Mouse (Mus musculus) retina, adult 2 months (tissue): ENCODE measurements around the gene Kcnk3.

Source experiments
- DNase-seq: peaks from one replicate; pipeline ENCODE4 v3.0.0-alpha.2; 2012; ENCODE audit warnings: low read depth, low spot score

Gene Kcnk3

GRCm38 (mm10) chr5:30587681-30588300 lies at the start of gene Kcnk3:
Gene Kcnk3, plus strand, starts transcription at chr5:30588170.
- peak; percentile 30 for DNase-seq

DNA sequence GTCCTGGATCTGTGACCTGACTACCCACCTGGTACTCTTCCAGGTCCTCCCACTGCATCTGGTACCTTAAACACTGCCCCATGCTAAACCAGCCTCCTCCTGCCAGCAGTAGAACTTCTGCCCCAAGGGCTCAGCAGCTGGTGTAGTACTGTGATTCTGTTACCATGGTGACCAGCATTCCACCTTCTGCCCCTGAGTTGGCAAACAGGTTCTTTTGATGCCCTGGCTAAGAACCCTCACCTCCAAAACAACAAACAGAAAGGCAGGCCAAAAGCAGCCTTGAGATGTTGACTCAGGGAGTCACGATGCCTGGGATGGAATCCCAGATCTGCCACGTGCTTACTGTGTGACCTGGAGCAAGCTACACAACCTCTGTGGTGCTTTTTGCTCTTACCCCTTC lies 42.3 kb upstream of the Kcnk3 start, which contains the start of gene Cib4:
Cib4 (minus strand) TSS at position 139 of the 400 bp plus-strand sequence.
- no peak for DNase-seq

DNA sequence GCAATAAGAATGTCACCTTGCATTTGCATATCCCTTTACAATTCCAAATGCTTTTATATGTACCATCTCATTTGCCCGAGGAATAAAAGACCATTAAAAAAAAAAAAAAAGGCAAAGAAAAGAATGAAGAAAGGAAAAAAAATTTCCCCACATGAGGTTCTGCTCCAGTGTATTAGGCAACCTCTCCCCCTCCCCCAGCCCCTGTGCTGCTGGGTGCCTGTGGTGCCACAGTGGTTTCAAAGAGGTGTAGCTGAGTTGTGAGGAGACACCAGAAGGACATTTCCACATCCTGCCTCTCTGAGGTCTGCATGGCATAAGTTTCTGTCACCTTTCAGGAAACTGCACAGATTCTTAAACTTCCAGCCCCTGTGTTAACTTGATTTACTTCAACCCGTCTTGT lies 39.3 kb upstream of the Kcnk3 start:
- no peak for DNase-seq

GRCm38 (mm10) chr5:30550334-30551021 lies 37.5 kb upstream of the Kcnk3 start:
- no peak for DNase-seq

DNA sequence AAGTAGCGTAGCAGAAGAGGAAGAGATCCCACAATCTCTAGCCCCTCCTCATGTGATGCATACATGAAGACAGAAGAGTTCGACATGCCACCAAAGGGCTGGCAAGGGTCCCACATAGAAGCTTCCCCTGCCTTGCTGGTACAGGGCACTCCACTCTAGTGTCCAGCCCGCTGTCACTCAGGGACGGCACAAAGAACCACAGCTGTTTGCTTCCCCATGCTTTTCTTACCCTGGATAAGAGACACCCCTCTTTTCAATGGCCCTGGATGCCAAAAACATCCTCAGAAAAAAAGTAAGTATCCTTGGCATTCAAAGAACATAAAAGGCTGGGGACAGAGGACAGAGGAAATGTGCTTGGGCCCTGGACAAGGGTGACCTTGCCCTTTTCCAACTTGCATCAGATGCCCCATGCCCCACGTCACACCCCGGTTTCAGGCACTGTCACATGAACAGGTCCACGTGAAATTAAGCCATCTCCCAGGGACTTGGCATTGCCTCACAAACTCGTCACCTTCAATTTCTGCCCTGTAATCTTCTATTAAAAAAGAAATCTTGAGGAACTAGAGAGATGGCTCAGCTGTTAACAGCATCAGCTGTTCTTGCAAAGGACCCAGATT lies 36.8 kb upstream of the Kcnk3 start:
- no peak for DNase-seq

DNA sequence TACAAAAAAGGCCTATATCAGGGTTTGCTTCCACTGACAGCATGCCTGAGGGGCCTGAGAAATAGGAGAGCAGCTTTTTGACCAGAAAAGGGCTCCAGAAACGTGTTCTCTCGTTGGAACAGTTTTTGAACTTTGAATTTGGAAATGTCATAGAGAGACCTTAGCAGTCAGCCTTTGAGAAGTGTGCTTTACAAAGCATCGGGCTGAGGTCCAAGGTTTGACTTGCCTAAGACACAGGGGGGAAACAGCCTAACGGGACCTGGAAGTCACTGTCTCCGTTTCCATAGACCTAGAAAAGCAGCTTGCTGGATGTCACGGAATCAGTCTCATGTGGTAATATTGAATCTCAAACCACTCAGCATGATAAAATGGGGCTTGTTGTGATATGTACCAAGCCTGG lies 36.0 kb upstream of the Kcnk3 start:
- no peak for DNase-seq

GRCm38 (mm10) chr5:30553936-30554335 lies 34.0 kb upstream of the Kcnk3 start:
- no peak for DNase-seq

- DNase-seq = no peak
These were observed 33.0 kb upstream of the Kcnk3 start for GRCm38 (mm10) chr5:30554981-30555380.

- DNase-seq = no peak
These were observed 31.7 kb upstream of the Kcnk3 start for GRCm38 (mm10) chr5:30556284-30556683.

DNA sequence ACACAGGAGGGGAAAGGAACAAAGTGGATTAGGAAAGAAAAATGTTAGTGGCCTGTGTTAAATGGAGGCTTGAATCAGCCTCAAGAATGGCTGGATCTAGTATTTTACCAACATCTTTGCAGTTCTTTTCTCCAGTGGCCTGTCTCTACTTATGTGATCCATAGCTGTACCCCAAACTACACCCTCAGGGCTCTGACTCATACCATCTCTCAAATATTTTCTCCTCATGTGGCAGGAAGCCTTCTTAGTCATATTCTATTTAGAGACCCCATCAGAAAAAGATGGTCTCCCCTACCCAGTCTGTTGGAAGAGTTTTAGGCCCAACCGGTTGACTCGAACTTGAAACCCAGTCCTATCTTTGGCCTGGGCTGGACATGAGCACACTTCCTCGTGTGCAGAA lies 28.5 kb upstream of the Kcnk3 start:
- no peak for DNase-seq

DNA sequence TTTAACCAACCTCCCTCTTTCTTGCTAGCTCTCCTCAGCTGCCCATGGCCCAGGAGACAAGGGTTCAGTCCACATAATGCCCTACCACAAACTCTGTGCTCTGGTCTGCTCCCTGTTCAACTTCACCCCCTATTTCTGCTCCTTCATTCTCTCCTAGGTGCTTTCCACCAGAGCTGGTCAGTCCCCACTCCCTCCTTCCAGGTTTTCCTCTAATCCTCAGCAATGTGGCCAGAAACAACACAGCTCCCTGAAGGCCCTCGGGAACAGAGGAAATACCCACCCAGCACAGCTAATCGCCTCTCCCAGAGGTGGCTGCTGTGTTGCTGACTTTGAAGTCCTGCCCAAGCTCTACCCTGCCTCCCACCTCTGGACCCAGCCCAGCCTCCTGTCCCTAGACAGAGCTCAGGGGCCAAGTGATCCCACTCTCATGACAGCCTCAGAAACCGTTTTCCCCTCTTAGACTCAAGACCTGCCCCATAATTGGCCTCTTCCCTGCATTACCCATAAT lies 27.9 kb upstream of the Kcnk3 start:
- DNase-seq = no peak

DNA sequence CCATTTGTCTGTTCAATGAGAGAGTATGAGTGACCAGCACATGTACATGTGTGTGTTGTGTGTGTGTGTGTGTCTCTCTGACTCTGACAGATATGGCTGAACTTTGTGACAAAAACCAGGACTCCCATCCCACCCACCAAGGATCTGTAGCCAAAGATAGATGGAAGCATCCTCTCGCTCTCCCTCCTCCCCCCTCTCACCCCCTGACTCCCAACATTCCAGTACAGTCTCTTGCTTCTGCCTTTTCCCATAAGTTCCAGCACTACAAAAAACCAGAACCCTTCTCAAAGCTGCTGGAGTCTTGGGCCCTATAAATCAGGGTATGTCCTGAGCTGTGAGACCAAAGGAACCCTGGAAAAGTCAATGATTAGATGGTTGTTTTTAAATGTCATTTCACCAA lies 19.5 kb upstream of the Kcnk3 start:
- no peak for DNase-seq

DNA sequence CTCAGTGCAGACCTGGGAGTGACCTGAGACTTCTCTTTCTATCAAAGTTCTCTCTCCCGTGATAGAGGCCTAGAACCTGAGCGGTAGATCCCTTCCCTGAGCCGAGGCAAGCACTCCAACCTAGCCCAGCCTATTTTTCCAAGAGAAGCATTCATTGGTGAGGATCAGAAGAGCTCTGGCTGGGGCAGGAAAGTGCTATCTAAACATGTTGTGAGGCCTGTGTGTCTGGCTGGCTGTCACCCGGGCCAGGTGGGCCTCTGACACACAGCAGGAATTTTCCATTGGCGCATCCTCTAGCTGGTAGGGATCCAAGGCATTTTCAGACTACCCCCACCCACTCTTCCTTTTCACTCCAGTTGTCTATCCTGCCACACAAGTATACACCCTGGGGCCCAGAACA lies 16.1 kb upstream of the Kcnk3 start:
- no peak for DNase-seq

GRCm38 (mm10) chr5:30574367-30574766 lies 13.6 kb upstream of the Kcnk3 start:
- no peak for DNase-seq

- no peak for DNase-seq
These were observed 11.7 kb upstream of the Kcnk3 start for GRCm38 (mm10) chr5:30576233-30576632.

GRCm38 (mm10) chr5:30577251-30577650 lies 10.7 kb upstream of the Kcnk3 start:
- DNase-seq = no peak

DNA sequence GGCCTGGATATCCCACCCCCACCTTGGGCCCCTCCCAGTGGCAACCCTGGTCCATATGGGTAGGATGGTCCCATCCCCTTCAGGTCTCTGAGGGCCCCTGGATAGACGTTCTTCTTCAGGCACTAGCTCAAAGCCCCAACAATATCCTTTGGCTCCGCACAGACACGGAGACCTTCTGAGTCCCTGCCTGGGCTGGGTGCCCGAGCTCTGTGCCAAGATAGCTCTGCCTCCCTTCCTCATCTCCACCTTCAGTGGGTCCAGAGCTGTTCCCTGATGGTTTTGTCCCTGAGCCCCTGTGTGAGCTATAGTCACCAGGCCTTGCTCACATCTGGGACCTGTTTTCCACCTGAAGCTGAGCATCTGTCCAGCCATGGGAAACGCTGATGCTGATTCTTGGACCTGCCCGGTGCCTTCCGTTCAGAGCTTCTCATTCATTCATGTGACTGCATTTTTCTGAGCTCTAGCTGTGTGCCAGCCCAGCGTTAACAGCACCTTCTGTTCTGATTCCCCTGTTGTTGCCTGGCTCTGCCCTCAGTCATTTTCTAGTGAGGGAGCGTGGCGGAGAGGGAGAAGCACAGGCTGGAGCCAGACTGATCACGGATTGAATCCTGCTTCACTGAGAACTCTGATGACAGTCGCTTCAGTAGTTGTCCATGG lies 10.2 kb upstream of the Kcnk3 start:
- DNase-seq = no peak

DNA sequence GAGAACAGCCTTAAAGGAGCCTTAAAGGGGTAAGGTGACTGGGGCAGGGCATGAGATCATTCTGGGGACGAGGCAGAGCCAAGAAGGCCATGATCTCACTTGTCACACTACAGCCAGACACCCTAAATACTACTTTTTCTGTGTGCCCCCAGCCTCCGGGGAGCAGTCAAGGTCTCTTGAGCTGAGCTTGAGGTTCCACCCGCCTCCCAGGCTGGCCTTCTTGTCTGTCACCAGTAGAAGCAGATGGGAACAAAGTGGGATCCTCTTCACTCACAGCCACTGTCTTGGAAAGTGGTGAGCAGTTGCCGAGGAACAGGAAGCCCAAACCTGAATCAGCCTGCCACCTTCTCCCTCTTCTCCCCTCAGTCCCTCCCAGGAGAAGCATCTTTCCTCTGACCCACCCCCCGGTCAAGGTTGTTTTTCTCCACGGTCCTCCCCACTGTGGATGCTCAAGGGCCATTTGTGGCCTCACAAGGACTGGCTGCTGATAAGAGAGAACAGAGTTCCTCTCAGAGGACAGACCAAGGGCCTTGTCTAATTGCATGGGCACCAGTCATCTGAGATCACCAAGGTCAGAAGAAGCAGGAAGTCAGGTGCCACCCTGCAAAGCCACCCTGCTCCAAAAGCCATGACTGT lies 9.4 kb upstream of the Kcnk3 start:
- DNase-seq = no peak

DNA sequence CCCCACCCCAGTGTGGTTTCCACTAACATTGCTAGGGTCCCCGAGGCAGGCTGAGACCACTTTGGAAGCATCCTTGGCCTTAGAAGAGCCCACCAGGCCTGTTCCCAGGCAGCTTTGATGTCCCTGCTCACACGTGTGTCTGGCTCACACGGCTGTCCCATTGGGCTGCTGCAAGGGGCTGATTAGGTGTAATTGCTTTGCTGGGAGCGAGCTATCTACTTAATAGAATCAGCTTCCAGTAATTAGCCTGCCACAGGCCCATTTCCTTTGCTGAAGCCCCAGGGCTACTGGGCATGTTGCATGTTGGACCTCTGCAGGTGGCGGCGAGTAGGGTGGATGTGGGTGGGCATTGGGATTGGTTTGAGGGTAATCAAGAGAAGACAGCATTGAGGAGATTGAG lies 7.2 kb upstream of the Kcnk3 start:
- DNase-seq = no peak

- DNase-seq = no peak
These were observed 6.0 kb upstream of the Kcnk3 start for GRCm38 (mm10) chr5:30582017-30582416.

- no peak for DNase-seq
These were observed 1.4 kb upstream of the Kcnk3 start for GRCm38 (mm10) chr5:30586616-30587015.

- no peak for DNase-seq
These were observed 869 bp upstream of the Kcnk3 start for GRCm38 (mm10) chr5:30587101-30587500.
